Comparison of ENCODE assay signal across 8 mouse cellular contexts in the genomic region with DNA sequence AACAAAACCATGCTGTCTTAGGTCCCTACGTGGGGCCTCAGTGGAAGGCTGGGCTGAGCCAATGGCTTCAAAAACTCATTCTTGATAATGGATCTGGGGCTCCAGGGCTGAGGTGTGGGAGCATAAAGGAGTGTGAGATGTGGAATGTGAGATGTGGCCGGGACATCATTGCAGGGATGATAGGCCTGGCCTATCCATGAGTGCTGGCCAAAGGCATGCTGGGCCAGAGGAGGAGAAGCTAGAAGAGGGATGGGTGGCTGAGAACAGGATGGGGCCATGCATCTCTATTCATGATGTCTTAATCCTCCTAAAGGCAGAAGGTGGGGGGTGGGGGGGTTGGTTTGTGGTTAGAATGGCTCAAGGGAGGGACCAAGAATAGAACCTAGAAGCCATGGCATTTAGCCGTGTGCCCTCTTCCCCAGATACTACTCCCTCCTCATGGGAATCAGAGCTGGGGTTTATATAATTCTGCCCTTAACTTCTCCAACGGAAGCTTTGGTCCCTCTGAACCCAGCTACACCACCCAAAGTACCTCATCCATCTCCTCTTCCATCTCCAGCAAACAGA. TPM values are rescaled to one million over a fixed set of nuclear protein-coding genes. Genes with fewer than 3 reads are reported as not detected.
DNase-seq lines count a peak whose midpoint lies in the region; ATAC-seq and TF ChIP-seq lines count a peak whose summit lies in the region.

No protein-coding gene starts in this region.

- no peak for DNase-seq in heart, postnatal 36 days
- no peak for DNase-seq in cerebellum, adult 2 months
- DNase-seq in embryo, embryonic 9.5 days (ENCODE audit: extremely low spot score): no peak
- DNase-seq in layer of hippocampus, postnatal 10 days (ENCODE audit: low spot score in 2 of 2): no peak

- H3K27me3 ChIP-seq in heart, embryonic 11.5 days (ENCODE audit: control insufficient read depth, insufficient read depth, low read length): no peaks in the 10 kb centered on the region
- peaks cover 36% of the 10 kb centered on the region for H3K27me3 ChIP-seq in E14TG2a.4 (ENCODE audit: insufficient read depth, low read length)
- 0 out of 2 replicates have a peak, but pooled peaks cover 2% of the 10 kb centered on the region for H3K27me3 ChIP-seq in forebrain, embryonic 15.5 days
- H3K27me3 ChIP-seq in cerebellum, adult 2 months (ENCODE audit: control insufficient read depth, insufficient read depth, low read length): no peaks in the 10 kb centered on the region

- WGBS in heart, embryonic 11.5 days (ENCODE audit: insufficient replicate concordance): 51% methylated on average over 4 of the region's 4 CpGs
- WGBS in forebrain, embryonic 15.5 days: 86% methylated on average over 4 of the region's 4 CpGs
- 91% methylated on average over 4 of the region's 4 CpGs for WGBS in macrophage (ENCODE audit: missing documents)
- 96% methylated on average over 4 of the region's 4 CpGs for WGBS in cerebellum, adult 2 months

- no peaks in the 10 kb centered on the region for H3K79me2 ChIP-seq in macrophage (ENCODE audit: inconsistent target)

- H3K9me3 ChIP-seq in heart, embryonic 11.5 days (replicated peaks; ENCODE audit: control insufficient read depth, low read length): no peaks in the 10 kb centered on the region
- H3K9me3 ChIP-seq in E14TG2a.4 (ENCODE audit: low read length): no peaks in the 10 kb centered on the region
- H3K9me3 ChIP-seq in forebrain, embryonic 15.5 days: no peaks in the 10 kb centered on the region

- H3K4me2 ChIP-seq in heart, embryonic 11.5 days: peak overlapping the region; percentile 91
- peak overlapping the region; percentile 99 for H3K4me2 ChIP-seq in forebrain, embryonic 15.5 days (replicated peaks)

- intact Hi-C loops in heart, postnatal 36 days (cut with DNase I): loop anchor here (2.0 kb wide), 1 partner anchor 13 kb away; no protein-coding TSS in a partner anchor

- TF ChIP-seq POLR2A in cerebellum, adult 2 months (IDR thresholded peaks at IDR 0.05; ENCODE audit: borderline replicate concordance, insufficient read depth, low read length): no peak

- H3K27ac ChIP-seq in heart, embryonic 11.5 days (ENCODE audit: low read depth, low read length): peak overlapping the region; percentile 95; the same call in 1 of the 2 replicates
- no peak overlapping the region for H3K27ac ChIP-seq in forebrain, embryonic 15.5 days (replicated peaks)
- no peak overlapping the region for H3K27ac ChIP-seq in macrophage
- no peak overlapping the region for H3K27ac ChIP-seq in cerebellum, adult 2 months (ENCODE audit: insufficient read depth, low read length)

- no peak for TF ChIP-seq CTCF in E14TG2a.4 (conservative IDR thresholded peaks at IDR 0.05; ENCODE audit: low read length)
- TF ChIP-seq CTCF in cerebellum, adult 2 months (IDR thresholded peaks at IDR 0.05; ENCODE audit: borderline replicate concordance, insufficient read depth, low read depth, low read length): no peak

- no peak for ATAC-seq in heart, embryonic 11.5 days (replicated peaks; ENCODE audit: insufficient number of reproducible peaks, low FRiP score, low TSS enrichment)
- ATAC-seq in forebrain, embryonic 15.5 days (replicated peaks): no peak

- H3K4me1 ChIP-seq in heart, embryonic 11.5 days (ENCODE audit: control insufficient read depth, insufficient read depth, low read length): peaks cover 56% of the 10 kb centered on the region
- peaks cover 78% of the 10 kb centered on the region for H3K4me1 ChIP-seq in E14TG2a.4 (replicated peaks; ENCODE audit: low read depth, low read length)
- peaks cover 26% of the 10 kb centered on the region for H3K4me1 ChIP-seq in forebrain, embryonic 15.5 days
- H3K4me1 ChIP-seq in cerebellum, adult 2 months (ENCODE audit: control insufficient read depth, insufficient read depth, low read length): no peaks in the 10 kb centered on the region

- H3K4me3 ChIP-seq in heart, embryonic 11.5 days (ENCODE audit: low read depth, low read length): peak overlapping the region; percentile 82
- H3K4me3 ChIP-seq in E14TG2a.4 (replicated peaks; ENCODE audit: low read length): peak overlapping the region; percentile 93
- peak overlapping the region; percentile 71 for H3K4me3 ChIP-seq in forebrain, embryonic 15.5 days
- peak overlapping the region; percentile 50 for H3K4me3 ChIP-seq in macrophage (ENCODE audit: inconsistent target)
- no peak overlapping the region for H3K4me3 ChIP-seq in cerebellum, adult 2 months (replicated peaks; ENCODE audit: insufficient read depth, low read depth, low read length)

- H3K9ac ChIP-seq in heart, embryonic 11.5 days (ENCODE audit: low read depth, low read length): peak overlapping the region; percentile 86
- no peak overlapping the region for H3K9ac ChIP-seq in forebrain, embryonic 15.5 days (replicated peaks)

- peaks cover 7% of the 10 kb centered on the region for H3K36me3 ChIP-seq in heart, embryonic 11.5 days (ENCODE audit: control insufficient read depth, insufficient read depth, low read length)
- peaks cover 43% of the 10 kb centered on the region for H3K36me3 ChIP-seq in E14TG2a.4 (ENCODE audit: insufficient read depth, low read length)
- no peaks in the 10 kb centered on the region for H3K36me3 ChIP-seq in forebrain, embryonic 15.5 days
- H3K36me3 ChIP-seq in macrophage (ENCODE audit: inconsistent target): no peaks in the 10 kb centered on the region

RNA-seq across cellular contexts. Expression of a gene that starts 1.5 kb away (rescaled TPM):
- polyA plus RNA-seq in heart, embryonic 11.5 days (2014; fragmentation: Nextera tagmentation; extraction: Ambion mirVana): 61.5 and 68.1 TPM in 2 replicates
- 10 to 100 TPM in 1 of 2 experiments, 1 to 10 TPM in 1; 9.7 to 13.3 TPM for total RNA-seq in heart, postnatal 36 days (2021)
- 15.5 and 16.8 TPM in 2 replicates for polyA plus RNA-seq in forebrain, embryonic 15.5 days (2015; fragmentation: Nextera tagmentation; extraction: Ambion mirVana)
- 10 to 100 TPM in 1 of 26 experiments, 1 to 10 TPM in 22, under 1 TPM in 3; 0.67 to 21.0 (median 1.9) TPM for total RNA-seq in macrophage (2018; cell fraction: chromatin; rRNA removed)
- total RNA-seq in macrophage (2018; cell fraction: cytosol; rRNA removed): 10 to 100 TPM in 24 of 26 experiments, 1 to 10 TPM in 2; 6.3 to 20.9 (median 15.3) TPM
- 10 to 100 TPM in 4 of 26 experiments, 1 to 10 TPM in 22; 1.5 to 16.5 (median 6.1) TPM for total RNA-seq in macrophage (2018; cell fraction: nucleus; rRNA removed)
- polyA plus RNA-seq in macrophage (2018): 3.9 to 19.2 TPM (median 14.7 TPM) in 3 replicates
- 72.7 and 93.0 TPM in 2 replicates for polyA plus RNA-seq in cerebellum, adult 2 months (2012; rRNA removed)
- 10 to 100 TPM; 12.3 to 12.7 TPM for total RNA-seq in layer of hippocampus, postnatal 10 days (2021)

RNA-seq across cellular contexts. Expression of a gene that starts 11.8 kb away (rescaled TPM):
- 3,442 and 3,640 TPM in 2 replicates for polyA plus RNA-seq in heart, embryonic 11.5 days (2014; fragmentation: Nextera tagmentation; extraction: Ambion mirVana)
- 1 to 10 TPM; 1.0 to 1.4 TPM for total RNA-seq in heart, postnatal 36 days (2021)
- polyA plus RNA-seq in forebrain, embryonic 15.5 days (2015; fragmentation: Nextera tagmentation; extraction: Ambion mirVana): 0.45 and 1.3 TPM in 2 replicates
- total RNA-seq in macrophage (2018; cell fraction: chromatin; rRNA removed): not detected
- total RNA-seq in macrophage (2018; cell fraction: cytosol; rRNA removed): under 1 TPM in 1 of 26 experiments, not detected in 25; 0.41 TPM
- total RNA-seq in macrophage (2018; cell fraction: nucleus; rRNA removed): not detected
- not detected in 3 replicates for polyA plus RNA-seq in macrophage (2018)
- 22.1 and 25.9 TPM in 2 replicates for polyA plus RNA-seq in cerebellum, adult 2 months (2012; rRNA removed)
- total RNA-seq in layer of hippocampus, postnatal 10 days (2021): not detected

RNA-seq across cellular contexts. Expression of a gene that starts 47.5 kb away (rescaled TPM):
- 183 and 209 TPM in 2 replicates for polyA plus RNA-seq in heart, embryonic 11.5 days (2014; fragmentation: Nextera tagmentation; extraction: Ambion mirVana)
- 10 to 100 TPM; 46.5 to 52.8 TPM for total RNA-seq in heart, postnatal 36 days (2021)
- 17.7 and 18.0 TPM in 2 replicates for polyA plus RNA-seq in forebrain, embryonic 15.5 days (2015; fragmentation: Nextera tagmentation; extraction: Ambion mirVana)
- 10 to 100 TPM; 16.8 to 68.0 (median 25.6) TPM for total RNA-seq in macrophage (2018; cell fraction: chromatin; rRNA removed)
- 100 to 1,000 TPM; 145 to 243 (median 187) TPM for total RNA-seq in macrophage (2018; cell fraction: cytosol; rRNA removed)
- 100 to 1,000 TPM in 7 of 26 experiments, 10 to 100 TPM in 19; 50.8 to 118 (median 81.4) TPM for total RNA-seq in macrophage (2018; cell fraction: nucleus; rRNA removed)
- polyA plus RNA-seq in macrophage (2018): 110 to 227 TPM (median 177 TPM) in 3 replicates
- polyA plus RNA-seq in cerebellum, adult 2 months (2012; rRNA removed): 364 and 434 TPM in 2 replicates
- 10 to 100 TPM; 82.2 to 91.4 TPM for total RNA-seq in layer of hippocampus, postnatal 10 days (2021)

RNA-seq across cellular contexts. Expression of a gene that starts 51.0 kb away (rescaled TPM):
- 2.3 and 3.1 TPM in 2 replicates for polyA plus RNA-seq in heart, embryonic 11.5 days (2014; fragmentation: Nextera tagmentation; extraction: Ambion mirVana)
- 1 to 10 TPM; 5.6 to 8.2 TPM for total RNA-seq in heart, postnatal 36 days (2021)
- polyA plus RNA-seq in forebrain, embryonic 15.5 days (2015; fragmentation: Nextera tagmentation; extraction: Ambion mirVana): 0.33 and 0.37 TPM in 2 replicates
- total RNA-seq in macrophage (2018; cell fraction: chromatin; rRNA removed): 1 to 10 TPM in 6 of 26 experiments, under 1 TPM in 11, not detected in 9; 0.25 to 8.8 (median 0.66) TPM
- total RNA-seq in macrophage (2018; cell fraction: cytosol; rRNA removed): 10 to 100 TPM in 1 of 26 experiments, 1 to 10 TPM in 14, under 1 TPM in 11; 0.12 to 15.5 (median 1.2) TPM
- 1 to 10 TPM in 17 of 26 experiments, under 1 TPM in 4, not detected in 5; 0.37 to 4.3 (median 1.7) TPM for total RNA-seq in macrophage (2018; cell fraction: nucleus; rRNA removed)
- polyA plus RNA-seq in macrophage (2018): 0.30 to 0.49 TPM (median 0.36 TPM) in 3 replicates
- polyA plus RNA-seq in cerebellum, adult 2 months (2012; rRNA removed): 0.76 and 1.2 TPM in 2 replicates
- 1 to 10 TPM in 1 of 2 experiments, under 1 TPM in 1; 0.64 to 1.1 TPM for total RNA-seq in layer of hippocampus, postnatal 10 days (2021)

Comparison
In these comparisons a context has a peak if more than half of its experiments do, and no peak if none do; other contexts are left out.
1. RNA of a gene that starts 11.8 kb away (polyA plus RNA-seq): 3,442 to 3,640 TPM in heart, embryonic 11.5 days; 22.1 to 25.9 TPM in cerebellum, adult 2 months, 0.45 to 1.3 TPM in forebrain, embryonic 15.5 days and not detected in macrophage; every median in the first group is over 100 times any median in the second.